Mouse (Mus musculus) small intestine, adult 10 weeks (tissue): ENCODE results near the gene Sirpb1c. TPM values are rescaled to one million over a fixed set of nuclear protein-coding genes. Genes with fewer than 3 reads are reported as not detected.

Experiments
- polyA plus RNA-seq: library from polyadenylated mRNA; stranded (reverse); fragments of 350-450 nt; fragmentation: Illumina TruSeq; extraction: RNeasy Lipid Tissue Mini Kit (QIAGEN cat#74804); gene quantifications from one replicate; pipeline ENCODE4 v1.2.3, GENCODE M21; 2014; ENCODE audit warnings: low replicate concordance

The Sirpb1c gene
- polyA plus RNA-seq, result 1.4 TPM

DNA sequence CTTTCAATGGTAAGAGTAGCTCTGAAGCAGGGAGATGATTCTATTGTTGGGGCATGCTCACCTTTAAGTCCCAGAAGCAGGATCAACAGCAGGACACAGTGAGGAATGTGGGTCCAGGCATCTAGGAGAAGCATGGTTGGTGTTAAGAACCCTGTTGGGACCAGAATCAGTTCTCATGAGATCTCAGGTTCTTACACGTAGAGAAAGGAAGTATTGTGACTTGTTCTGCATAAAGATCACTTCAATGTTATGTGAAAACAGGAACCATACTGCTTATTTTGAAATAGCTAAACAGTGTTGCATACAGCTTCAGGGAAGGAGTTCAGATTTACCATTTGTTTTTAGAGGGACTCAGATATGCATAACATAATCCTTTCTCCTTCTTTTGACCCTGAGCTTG lies at the start of gene Sirpb1c:
Gene Sirpb1c, minus strand, starts transcription at position 249 of the 400 bp plus-strand sequence.

Other genes with a start within 250 kb of the Sirpb1c start
- 3.9 TPM for gene Gm5150, start 157.9 kb upstream of the Sirpb1c start, polyA plus RNA-seq